ENCODE assay signal across 8 mouse cellular contexts in the genomic region with DNA sequence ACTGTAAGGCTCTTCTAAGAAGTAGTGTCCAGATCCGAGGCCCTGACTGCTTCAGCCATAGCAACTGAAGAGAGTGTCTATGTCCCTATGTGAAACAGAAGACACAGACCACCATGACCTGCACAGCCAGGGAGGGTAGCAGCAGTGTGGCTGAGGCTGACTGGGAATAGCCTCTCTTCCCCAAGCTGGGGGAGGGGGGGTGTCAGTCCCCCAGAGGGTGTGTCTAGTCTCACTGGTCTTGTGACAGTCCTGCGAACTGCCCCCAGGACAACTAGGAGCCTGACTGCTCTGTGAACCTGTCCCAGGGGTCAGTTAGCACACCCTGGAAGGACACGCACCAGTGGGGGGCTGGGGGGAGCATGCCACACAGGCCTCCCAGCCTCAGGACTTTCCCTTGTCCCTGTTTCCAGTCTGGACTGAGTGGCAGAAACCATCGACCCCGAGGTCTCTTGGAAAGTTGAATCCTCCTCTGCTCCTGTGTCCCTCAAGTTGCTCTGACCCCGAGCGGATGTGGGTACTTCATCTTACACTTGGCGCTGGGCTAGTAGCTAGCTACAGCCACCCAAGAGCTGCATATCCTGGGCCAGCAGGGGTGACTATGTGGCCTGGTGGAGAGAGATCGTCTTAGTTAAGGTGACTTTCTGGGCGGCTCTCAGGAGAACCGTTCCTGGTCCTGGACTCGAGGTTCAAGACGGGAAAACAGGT. TPM values are rescaled to one million over a fixed set of nuclear protein-coding genes. Genes with fewer than 3 reads are reported as not detected.
A peak's percentile ranks its signal among the peaks of the same experiment; 100 is the strongest.
DNase-seq lines count a peak whose midpoint lies in the region; ATAC-seq and TF ChIP-seq lines count a peak whose summit lies in the region.

No protein-coding gene starts in this region.

- peak; percentile 55 for ATAC-seq in inflammation-experienced regulatory T-cells, adult 6 months
- no peak for ATAC-seq in liver, embryonic 16.5 days (ENCODE audit: low read depth)
- ATAC-seq in stomach, embryonic 14.5 days (ENCODE audit: insufficient number of reproducible peaks, insufficient read depth, low FRiP score, low read depth) = no peak

- peaks cover 23% of the 10 kb centered on the region for H3K4me1 ChIP-seq in spleen, adult 2 months (ENCODE audit: control insufficient read depth, insufficient read depth, insufficient read length)
- H3K4me1 ChIP-seq in liver, embryonic 16.5 days (ENCODE audit: control insufficient read depth, low read depth, low read length) = peaks cover 11% of the 10 kb centered on the region
- H3K4me1 ChIP-seq in stomach, embryonic 14.5 days (ENCODE audit: control insufficient read depth, insufficient read depth, low read length) = peaks cover 4% of the 10 kb centered on the region; the same call in 1 of the 2 replicates

- H3K9me3 ChIP-seq in liver, embryonic 16.5 days (replicated peaks; ENCODE audit: control insufficient read depth, low read length) = no peaks in the 10 kb centered on the region
- H3K9me3 ChIP-seq in stomach, embryonic 14.5 days (ENCODE audit: control insufficient read depth, low read depth, low read length) = no peaks in the 10 kb centered on the region

- peak in 1 of 2 experiments; percentile 44 for DNase-seq in spleen, adult 2 months (ENCODE audit: low read depth in 1 of 2, low spot score in 2 of 2)
- no peak for DNase-seq in spleen, postnatal 4 days (ENCODE audit: low spot score in 2 of 2)
- DNase-seq in gastrocnemius, postnatal 10 days = peak; percentile 51
- DNase-seq in cerebellum, postnatal 36 days = no peak
- no peak for DNase-seq in layer of hippocampus, adult 9-10 months (ENCODE audit: low spot score)

- WGBS in spleen, adult 2 months = 8% methylated on average over 13 of the region's 13 CpGs
- WGBS in liver, embryonic 16.5 days (ENCODE audit: insufficient replicate concordance) = 17% methylated on average over 13 of the region's 13 CpGs
- WGBS in stomach, embryonic 14.5 days = 26% methylated on average over 13 of the region's 13 CpGs

- no peak for TF ChIP-seq POLR2A in spleen, adult 2 months (IDR thresholded peaks at IDR 0.05; ENCODE audit: low read depth, low read length)

- peak overlapping the region; percentile 68 for H3K9ac ChIP-seq in liver, embryonic 16.5 days (ENCODE audit: low read depth, low read length)
- no peak overlapping the region for H3K9ac ChIP-seq in stomach, embryonic 14.5 days (replicated peaks; ENCODE audit: low read depth, low read length)

- H3K4me3 ChIP-seq in spleen, adult 2 months (ENCODE audit: extremely low read depth, insufficient read depth, insufficient read length) = peak overlapping the region; percentile 84; the same call in 1 of the 2 replicates
- peak overlapping the region; percentile 60 for H3K4me3 ChIP-seq in liver, embryonic 16.5 days (ENCODE audit: low read depth, low read length)
- peak overlapping the region; percentile 42 for H3K4me3 ChIP-seq in stomach, embryonic 14.5 days (ENCODE audit: low read depth, low read length)

- peak overlapping the region; percentile 91 for H3K27ac ChIP-seq in spleen, adult 2 months (ENCODE audit: insufficient read depth, low read length)
- peak overlapping the region; percentile 61 for H3K27ac ChIP-seq in liver, embryonic 16.5 days (ENCODE audit: low read length)
- no peak overlapping the region for H3K27ac ChIP-seq in stomach, embryonic 14.5 days (ENCODE audit: low read length)

- H3K27me3 ChIP-seq in spleen, adult 2 months (ENCODE audit: control insufficient read depth, insufficient read depth, low read length) = no peaks in the 10 kb centered on the region
- H3K27me3 ChIP-seq in liver, embryonic 16.5 days (ENCODE audit: control insufficient read depth, insufficient read depth, low read depth, low read length) = peaks cover 16% of the 10 kb centered on the region
- peaks cover 16% of the 10 kb centered on the region; the same call in 1 of the 2 replicates for H3K27me3 ChIP-seq in stomach, embryonic 14.5 days (ENCODE audit: control insufficient read depth, insufficient read depth, low read length)

- H3K36me3 ChIP-seq in spleen, adult 2 months (ENCODE audit: control insufficient read depth, insufficient read depth, low read length) = no peaks in the 10 kb centered on the region
- no peaks in the 10 kb centered on the region for H3K36me3 ChIP-seq in liver, embryonic 16.5 days (ENCODE audit: control insufficient read depth, insufficient read depth)
- H3K36me3 ChIP-seq in stomach, embryonic 14.5 days (ENCODE audit: control insufficient read depth, insufficient read depth, low read length) = no peaks in the 10 kb centered on the region

- peak overlapping the region; percentile 76 for H3K4me2 ChIP-seq in liver, embryonic 16.5 days (ENCODE audit: low read depth, low read length)
- H3K4me2 ChIP-seq in stomach, embryonic 14.5 days (replicated peaks; ENCODE audit: low read depth, low read length) = peak overlapping the region; percentile 97

- no peak for TF ChIP-seq CTCF in spleen, adult 2 months (IDR thresholded peaks at IDR 0.05; ENCODE audit: extremely low read depth, insufficient read depth, insufficient read length, insufficient replicate concordance)

RNA-seq across cellular contexts. Expression of gene Adssl1, which starts 0.7 kb away (rescaled TPM):
- 10.7 and 18.8 TPM in 2 replicates for polyA plus RNA-seq in spleen, adult 2 months (2012; rRNA removed)
- total RNA-seq in gastrocnemius, postnatal 10 days (2021) = 100 to 1,000 TPM; 340 to 358 TPM
- 1 to 10 TPM in 2 of 3 experiments, under 1 TPM in 1; 0.99 to 1.9 (median 1.6) TPM for polyA plus RNA-seq in inflammation-experienced regulatory T-cells, adult 6 months (2017; shearing (Covaris generic))
- 12.4 and 14.0 TPM in 2 replicates for polyA plus RNA-seq in liver, embryonic 16.5 days (2015; fragmentation: Nextera tagmentation; extraction: Ambion mirVana)
- polyA plus RNA-seq in stomach, embryonic 14.5 days (2014; fragmentation: Nextera tagmentation; extraction: Ambion mirVana) = 2.8 and 3.1 TPM in 2 replicates

RNA-seq across cellular contexts. Expression of gene Siva1, which starts 25.3 kb away (rescaled TPM):
- polyA plus RNA-seq in spleen, adult 2 months (2012; rRNA removed) = 31.6 and 42.5 TPM in 2 replicates
- 10 to 100 TPM; 27.2 to 28.1 TPM for total RNA-seq in gastrocnemius, postnatal 10 days (2021)
- polyA plus RNA-seq in inflammation-experienced regulatory T-cells, adult 6 months (2017; shearing (Covaris generic)) = 10 to 100 TPM; 34.6 to 68.7 (median 39.4) TPM
- 84.7 and 89.5 TPM in 2 replicates for polyA plus RNA-seq in liver, embryonic 16.5 days (2015; fragmentation: Nextera tagmentation; extraction: Ambion mirVana)
- 250 and 274 TPM in 2 replicates for polyA plus RNA-seq in stomach, embryonic 14.5 days (2014; fragmentation: Nextera tagmentation; extraction: Ambion mirVana)

RNA-seq across cellular contexts. Expression of gene Inf2, which starts 30.5 kb away (rescaled TPM):
- polyA plus RNA-seq in spleen, adult 2 months (2012; rRNA removed) = 39.9 and 40.1 TPM in 2 replicates
- 10 to 100 TPM; 16.8 to 22.5 TPM for total RNA-seq in gastrocnemius, postnatal 10 days (2021)
- polyA plus RNA-seq in inflammation-experienced regulatory T-cells, adult 6 months (2017; shearing (Covaris generic)) = 10 to 100 TPM in 2 of 3 experiments, 1 to 10 TPM in 1; 9.8 to 12.8 (median 11.9) TPM
- polyA plus RNA-seq in liver, embryonic 16.5 days (2015; fragmentation: Nextera tagmentation; extraction: Ambion mirVana) = 1.2 and 2.7 TPM in 2 replicates
- 4.4 and 5.0 TPM in 2 replicates for polyA plus RNA-seq in stomach, embryonic 14.5 days (2014; fragmentation: Nextera tagmentation; extraction: Ambion mirVana)

RNA-seq across cellular contexts. Expression of gene Akt1, which starts 55.6 kb away (rescaled TPM):
- polyA plus RNA-seq in spleen, adult 2 months (2012; rRNA removed) = 105 and 137 TPM in 2 replicates
- total RNA-seq in gastrocnemius, postnatal 10 days (2021) = 100 to 1,000 TPM; 133 to 142 TPM
- 10 to 100 TPM; 20.2 to 26.3 (median 21.0) TPM for polyA plus RNA-seq in inflammation-experienced regulatory T-cells, adult 6 months (2017; shearing (Covaris generic))
- polyA plus RNA-seq in liver, embryonic 16.5 days (2015; fragmentation: Nextera tagmentation; extraction: Ambion mirVana) = 8.6 and 8.9 TPM in 2 replicates
- 55.6 and 64.6 TPM in 2 replicates for polyA plus RNA-seq in stomach, embryonic 14.5 days (2014; fragmentation: Nextera tagmentation; extraction: Ambion mirVana)

RNA-seq across cellular contexts. Expression of gene Zbtb42, which starts 59.5 kb away (rescaled TPM):
- polyA plus RNA-seq in spleen, adult 2 months (2012; rRNA removed) = 7.6 and 11.5 TPM in 2 replicates
- total RNA-seq in gastrocnemius, postnatal 10 days (2021) = 1 to 10 TPM; 1.8 to 2.1 TPM
- polyA plus RNA-seq in inflammation-experienced regulatory T-cells, adult 6 months (2017; shearing (Covaris generic)) = 1 to 10 TPM; 3.7 to 4.3 (median 3.8) TPM
- 0.88 and 1.5 TPM in 2 replicates for polyA plus RNA-seq in liver, embryonic 16.5 days (2015; fragmentation: Nextera tagmentation; extraction: Ambion mirVana)
- 10.9 and 14.2 TPM in 2 replicates for polyA plus RNA-seq in stomach, embryonic 14.5 days (2014; fragmentation: Nextera tagmentation; extraction: Ambion mirVana)
